Mouse (Mus musculus) MEL (cell line): ENCODE results near the gene Hist2h2aa1. TPM values are rescaled to one million over a fixed set of nuclear protein-coding genes. Genes with fewer than 3 reads are reported as not detected.

ENCODE experiments used
- DNase-seq: peaks from one replicate; pipeline ENCODE4 v3.0.0; 2011; ENCODE audit warnings: low read depth, low spot score
- H3K27ac ChIP-seq: 2 replicates; pipeline ENCODE4 v1.5.1; 2012; ENCODE audit warnings: low read depth, mild to moderate bottlenecking, control low read depth, low read length, moderate library complexity; ENCODE audit not compliant: control insufficient read depth
- H3K27me3 ChIP-seq, 2 experiments: fragments of 150-350 bp in 1 of 2; sonication (generic) in 1 of 2; 2 replicates each; pipeline ENCODE4 v1.6.1; 2012; ENCODE audit warnings: low read length in 2 of 2, mild to moderate bottlenecking in 2 of 2, improper control_type of control experiment in 1 of 2, moderate library complexity in 1 of 2; ENCODE audit not compliant: insufficient read depth in 2 of 2, control insufficient read depth in 1 of 2
- H3K36me3 ChIP-seq, 2 experiments: 2 replicates each; pipeline ENCODE4 v1.6.1; 2012 to 2014; ENCODE audit warnings: low read length in 2 of 2, improper control_type of control experiment in 1 of 2, inconsistent platforms in 1 of 2, mild to moderate bottlenecking in 1 of 2; ENCODE audit not compliant: insufficient read depth in 2 of 2, control insufficient read depth in 1 of 2
- H3K4me1 ChIP-seq, 2 experiments: fragments of 150-350 bp in 1 of 2; sonication (generic) in 1 of 2; 2 replicates each; pipeline ENCODE4 v1.6.1; 2012; ENCODE audit warnings: low read length in 2 of 2, improper control_type of control experiment in 1 of 2, mild to moderate bottlenecking in 1 of 2; ENCODE audit not compliant: insufficient read depth in 2 of 2, control insufficient read depth in 1 of 2
- H3K4me3 ChIP-seq, 2 experiments: fragments of 150-350 bp in 1 of 2; sonication (generic) in 1 of 2; 2 replicates each; pipeline ENCODE4 v1.5.1; 2012; ENCODE audit warnings: low read depth in 2 of 2, low read length in 2 of 2, mild to moderate bottlenecking in 2 of 2, moderate library complexity in 2 of 2, control low read depth in 1 of 2, improper control_type of control experiment in 1 of 2; ENCODE audit not compliant: control insufficient read depth in 1 of 2, insufficient read depth in 1 of 2
- H3K79me2 ChIP-seq: 2 replicates; pipeline ENCODE4 v1.6.1; 2012; ENCODE audit warnings: mild to moderate bottlenecking, low read length, moderate library complexity; ENCODE audit not compliant: control insufficient read depth, poor library complexity, insufficient read depth
- H3K9ac ChIP-seq: 2 replicates; pipeline ENCODE4 v1.6.1; 2012; ENCODE audit warnings: low read depth, mild to moderate bottlenecking, control low read depth, low read length, moderate library complexity; ENCODE audit not compliant: control insufficient read depth, poor library complexity, severe bottlenecking
- H3K9me3 ChIP-seq: fragments of 150-350 bp; sonication (generic); replicated peaks from 2 replicates; pipeline ENCODE4 v1.6.1; 2012; ENCODE audit warnings: mild to moderate bottlenecking, low read length, improper control_type of control experiment, moderate library complexity; ENCODE audit not compliant: insufficient read depth
- BHLHE40 ChIP-seq: IDR thresholded peaks from 2 replicates; pipeline ENCODE4 v1.6.1; 2012; ENCODE audit warnings: low read depth, mild to moderate bottlenecking, inconsistent platforms, low read length, improper control_type of control experiment, borderline replicate concordance
- CHD1 ChIP-seq: IDR thresholded peaks from 2 replicates; pipeline ENCODE4 v1.6.1; 2012; ENCODE audit warnings: low read depth, mild to moderate bottlenecking, inconsistent platforms, low read length, improper control_type of control experiment
- CHD2 ChIP-seq: IDR thresholded peaks from 2 replicates; pipeline ENCODE4 v1.6.1; 2011; ENCODE audit warnings: low read length, improper control_type of control experiment
- EP300 ChIP-seq, 2 experiments: IDR thresholded peaks; 2 replicates each; pipeline ENCODE4 v1.6.1; 2011; ENCODE audit warnings: improper control_type of control experiment in 2 of 2, low read length in 2 of 2, low read depth in 1 of 2, mild to moderate bottlenecking in 1 of 2
- ETS1 ChIP-seq: IDR thresholded peaks from 2 replicates; pipeline ENCODE4 v1.6.1; 2012; ENCODE audit warnings: low read depth, mild to moderate bottlenecking, inconsistent platforms, low read length, improper control_type of control experiment, moderate library complexity
- GATA1 ChIP-seq: IDR thresholded peaks from 2 replicates; pipeline ENCODE4 v1.6.1; 2011; ENCODE audit warnings: low read depth, low read length, improper control_type of control experiment
- HCFC1 ChIP-seq: IDR thresholded peaks from 2 replicates; pipeline ENCODE4 v1.6.1; 2012; ENCODE audit warnings: low read depth, mild to moderate bottlenecking, inconsistent platforms, low read length, improper control_type of control experiment, moderate library complexity
- JUND ChIP-seq: IDR thresholded peaks from 2 replicates; pipeline ENCODE4 v1.6.1; 2011; ENCODE audit warnings: low read depth, mild to moderate bottlenecking, improper control_type of control experiment, low read length
- KAT2A ChIP-seq: conservative IDR thresholded peaks from 2 replicates; pipeline ENCODE4 v1.6.1; 2012; ENCODE audit warnings: low read depth, low read length, improper control_type of control experiment, inconsistent platforms
- MAZ ChIP-seq: IDR thresholded peaks from 2 replicates; pipeline ENCODE4 v1.6.1; 2012; ENCODE audit warnings: low read depth, mild to moderate bottlenecking, inconsistent platforms, low read length, improper control_type of control experiment
- MEF2A ChIP-seq: IDR thresholded peaks from 2 replicates; pipeline ENCODE4 v1.6.1; 2014; ENCODE audit warnings: low read depth, mild to moderate bottlenecking, inconsistent platforms, low read length, improper control_type of control experiment; ENCODE audit not compliant: poor library complexity, insufficient replicate concordance, severe bottlenecking; ENCODE audit errors: extremely low read depth
- MXI1 ChIP-seq: IDR thresholded peaks from 2 replicates; pipeline ENCODE4 v1.6.1; 2011; ENCODE audit warnings: mild to moderate bottlenecking, low read depth, low read length, improper control_type of control experiment
- NELFE ChIP-seq: IDR thresholded peaks from 2 replicates; pipeline ENCODE4 v1.6.1; 2011; ENCODE audit warnings: low read depth, low read length, improper control_type of control experiment
- NRF1 ChIP-seq: IDR thresholded peaks from 2 replicates; pipeline ENCODE4 v1.6.1; 2014; ENCODE audit warnings: low read depth, mild to moderate bottlenecking, inconsistent platforms, low read length, improper control_type of control experiment, moderate library complexity; ENCODE audit not compliant: poor library complexity, insufficient read depth, severe bottlenecking
- POLR2A ChIP-seq, 2 experiments: IDR thresholded peaks; 2 replicates each; pipeline ENCODE4 v1.6.1; 2011 to 2012; ENCODE audit warnings: low read length in 2 of 2, mild to moderate bottlenecking in 2 of 2, control low read depth in 1 of 2, improper control_type of control experiment in 1 of 2, low read depth in 1 of 2, moderate library complexity in 1 of 2; ENCODE audit not compliant: control insufficient read depth in 1 of 2, insufficient read depth in 1 of 2, poor library complexity in 1 of 2
- POLR2AphosphoS5 ChIP-seq: IDR thresholded peaks from 2 replicates; pipeline ENCODE4 v1.6.1; 2012; ENCODE audit warnings: low read depth, borderline replicate concordance, mild to moderate bottlenecking, inconsistent platforms, low read length, moderate library complexity, mixed read lengths
- RAD21 ChIP-seq: IDR thresholded peaks from 2 replicates; pipeline ENCODE4 v1.6.1; 2011; ENCODE audit warnings: mild to moderate bottlenecking, low read depth, low read length, improper control_type of control experiment
- RCOR1 ChIP-seq: IDR thresholded peaks from 2 replicates; pipeline ENCODE4 v1.6.1; 2012; ENCODE audit warnings: low read depth, mild to moderate bottlenecking, inconsistent platforms, low read length, improper control_type of control experiment
- SMC3 ChIP-seq: IDR thresholded peaks from 2 replicates; pipeline ENCODE4 v1.6.1; 2011; ENCODE audit warnings: low read depth, low read length, improper control_type of control experiment
- TAL1 ChIP-seq: IDR thresholded peaks from 2 replicates; pipeline ENCODE4 v1.6.1; 2012; ENCODE audit warnings: mild to moderate bottlenecking, inconsistent platforms, low read length, moderate library complexity, mixed read lengths
- TBP ChIP-seq: IDR thresholded peaks from 2 replicates; pipeline ENCODE4 v1.8.0; 2011; ENCODE audit warnings: low read depth, low read length, improper control_type of control experiment
- TCF12 ChIP-seq: IDR thresholded peaks from 2 replicates; pipeline ENCODE4 v1.6.1; 2014; ENCODE audit warnings: low read depth, mild to moderate bottlenecking, inconsistent platforms, low read length, improper control_type of control experiment, moderate library complexity
- UBTF ChIP-seq: IDR thresholded peaks from 2 replicates; pipeline ENCODE4 v1.6.1; 2012; ENCODE audit warnings: low read depth, mild to moderate bottlenecking, inconsistent platforms, low read length, improper control_type of control experiment, moderate library complexity, borderline replicate concordance; ENCODE audit not compliant: insufficient read depth
- USF1 ChIP-seq: IDR thresholded peaks from 2 replicates; pipeline ENCODE4 v1.6.1; 2014; ENCODE audit warnings: low read depth, mild to moderate bottlenecking, inconsistent platforms, low read length, improper control_type of control experiment, moderate library complexity
- ZC3H11A ChIP-seq: IDR thresholded peaks from 2 replicates; pipeline ENCODE4 v1.6.1; 2012; ENCODE audit warnings: low read depth, mild to moderate bottlenecking, inconsistent platforms, low read length, improper control_type of control experiment
- ZMIZ1 ChIP-seq: IDR thresholded peaks from 2 replicates; pipeline ENCODE4 v1.6.1; 2012; ENCODE audit warnings: low read depth, mild to moderate bottlenecking, inconsistent platforms, low read length, improper control_type of control experiment, moderate library complexity
- polyA plus RNA-seq, 2 experiments: library from polyadenylated mRNA; stranded (reverse) in 1 of 2; unstranded in 1 of 2; fragments of >175 nt in 1 of 2; fragments of >200 nt in 1 of 2; gene quantifications; 2 replicates each; pipeline versions ENCODE4 v1.2.1 to v1.2.4; 2012; ENCODE audit warnings: low replicate concordance in 2 of 2, low read depth in 1 of 2; ENCODE audit not compliant: insufficient read length in 2 of 2, insufficient read depth in 1 of 2, missing spikeins in 1 of 2
- total RNA-seq: library from RNA; depleted of rRNA; stranded (reverse); fragments of 300-350 nt; gene quantifications from 2 replicates; pipeline ENCODE4 v1.2.3, GENCODE M21; 2012

The Hist2h2aa1 gene
- total and polyA plus RNA-seq, 3 experiments: 1.5 to 3,456 TPM; not detected in 1

GRCm38 (mm10) chr3:96196437-96197128 lies 48.7 kb upstream of the Hist2h2aa1 start:
- peak overlapping the region; percentile 72 for H3K9ac ChIP-seq
- no peaks in the 10 kb centered on the region for H3K9me3 ChIP-seq
- peak; percentile 75 for DNase-seq
- peaks cover 0 to 16% of the 10 kb centered on the region in 2 experiments; a peak in 2 of 4 replicates for H3K36me3 ChIP-seq
- TF ChIP-seq ZMIZ1 (no peak), GATA1 (no peak), TCF12 (no peak), KAT2A (no peak), CHD1 (0 out of 2 replicates have a peak, but pooled peaks have one; percentile 26), MAZ (no peak), RCOR1 (no peak), ZC3H11A (no peak), NELFE (no peak), MEF2A (no peak), NRF1 (peak; percentile 27; the same call in 1 of the 2 replicates), HCFC1 (no peak), POLR2AphosphoS5 (no peak), UBTF (no peak), JUND (no peak), MXI1 (no peak)
- TF ChIP-seq, all 39 proteins: peak for 2
- Histone ChIP-seq H3K4me1 (peaks cover 12 to 22% of the 10 kb centered on the region in 2 experiments), H3K27me3 (no peaks in the 10 kb centered on the region), H3K79me2 (peaks cover 9% of the 10 kb centered on the region; the same call in 1 of the 2 replicates), H3K27ac (peak overlapping the region; percentile 87), H3K4me3 (peak overlapping the region; percentile 60 to 61)

GRCm38 (mm10) chr3:96197129-96197749 lies 48.1 kb upstream of the Hist2h2aa1 start:
- Histone ChIP-seq H3K9me3 (no peaks in the 10 kb centered on the region), H3K79me2 (peaks cover 9% of the 10 kb centered on the region; the same call in 1 of the 2 replicates), H3K36me3 (peaks cover 0 to 16% of the 10 kb centered on the region in 2 experiments; a peak in 2 of 4 replicates), H3K27me3 (no peaks in the 10 kb centered on the region), H3K4me1 (peaks cover 12 to 22% of the 10 kb centered on the region in 2 experiments), H3K4me3 (peak overlapping the region; percentile 60 to 61), H3K27ac (peak overlapping the region; percentile 87), H3K9ac (peak overlapping the region; percentile 79)
- DNase-seq: peak; percentile 99
- TF ChIP-seq ZMIZ1: peak; percentile 96
- peak; percentile 16; the same call in 1 of the 2 replicates for TF ChIP-seq SMC3
- peak; percentile 94 for TF ChIP-seq CHD1
- peak; percentile 97 to 100 for TF ChIP-seq POLR2A (IDR thresholded peaks at IDR 0.05; ENCODE audit: control insufficient read depth in 1 of 2, insufficient read depth in 1 of 2, low read depth in 1 of 2, low read length in 2 of 2, poor library complexity in 1 of 2)
- peak; percentile 10 for TF ChIP-seq BHLHE40
- no peak for TF ChIP-seq UBTF
- TF ChIP-seq HCFC1: peak; percentile 100
- TF ChIP-seq NRF1: peak; percentile 69
- peak; percentile 52 for TF ChIP-seq USF1
- peak; percentile 96; the same call in 1 of the 2 replicates for TF ChIP-seq POLR2AphosphoS5
- TF ChIP-seq MXI1: peak; percentile 83
- peak; percentile 21; the same call in 1 of the 2 replicates for TF ChIP-seq GATA1
- TF ChIP-seq NELFE: peak; percentile 100
- peak in 1 of 2 experiments; percentile 52; a peak in 2 of 4 replicates for TF ChIP-seq EP300 (IDR thresholded peaks at IDR 0.05; ENCODE audit: low read depth in 1 of 2, low read length in 2 of 2)
- TF ChIP-seq TBP: peak; percentile 97
- TF ChIP-seq RAD21: no peak
- peak; percentile 83 for TF ChIP-seq CHD2
- peak; percentile 74; the same call in 1 of the 2 replicates for TF ChIP-seq ETS1
- TF ChIP-seq TAL1: no peak
